Mouse (Mus musculus) central nervous system, embryonic 11.5 days (tissue): ENCODE measurements around the gene Taar9. TPM values are rescaled to one million over a fixed set of nuclear protein-coding genes. Genes with fewer than 3 reads are reported as not detected.

Experiments used
- polyA plus RNA-seq: library from polyadenylated mRNA; depleted of rRNA; stranded (reverse); fragments of >200 nt; gene quantifications from 2 replicates; pipeline ENCODE4 v1.2.3, GENCODE M21; 2012; rRNA removed

Gene Taar9
- not detected in 2 replicates for polyA plus RNA-seq

GRCm38 (mm10) chr10:24109434-24109833 lies at the start of gene Taar9:
Gene Taar9, minus strand, starts transcription at chr10:24109534.

GRCm38 (mm10) chr10:24149135-24149781 lies 39.9 kb upstream of the Taar9 start, which contains the start of gene Stx7:
Gene Stx7, plus strand, starts transcription at chr10:24149302.

GRCm38 (mm10) chr10:24101812-24102211 lies 7.5 kb downstream of the Taar9 start, which contains the start of gene Taar8c:
Gene Taar8c, minus strand, starts transcription at chr10:24101912.

GRCm38 (mm10) chr10:24092194-24092593 lies 17.1 kb downstream of the Taar9 start, which contains the start of gene Taar8b:
Gene Taar8b, minus strand, starts transcription at chr10:24092294.

GRCm38 (mm10) chr10:24076200-24076599 lies 33.1 kb downstream of the Taar9 start, which contains the start of gene Taar8a:
Gene Taar8a, plus strand, starts transcription at chr10:24076500.

Other genes with a start within 250 kb of the Taar9 start
- gene Vnn1, start 214.8 kb downstream of the Taar9 start, polyA plus RNA-seq, result 1.0 and 1.4 TPM in 2 replicates
- not detected in 2 replicates for gene Taar1, start 189.2 kb downstream of the Taar9 start, polyA plus RNA-seq
- not detected in 2 replicates for gene Taar2, start 171.0 kb downstream of the Taar9 start, polyA plus RNA-seq
- not detected in 2 replicates for gene Taar3, start 160.0 kb downstream of the Taar9 start, polyA plus RNA-seq
- not detected in 2 replicates for gene Taar4, start 149.0 kb downstream of the Taar9 start, polyA plus RNA-seq
- gene Taar5, start 138.8 kb downstream of the Taar9 start, polyA plus RNA-seq, result 0.10 TPM in 1 of 2 replicates, not detected in the other
- gene Taar6, start 123.9 kb downstream of the Taar9 start, polyA plus RNA-seq, result not detected in 2 replicates
- gene Taar7a, start 116.1 kb downstream of the Taar9 start, polyA plus RNA-seq, result not detected in 2 replicates
- gene Taar7b, start 109.6 kb downstream of the Taar9 start, polyA plus RNA-seq, result not detected in 2 replicates
- not detected in 2 replicates for gene Taar7d, start 82.3 kb downstream of the Taar9 start, polyA plus RNA-seq
- gene Taar7e, start 71.9 kb downstream of the Taar9 start, polyA plus RNA-seq, result not detected in 2 replicates
- not detected in 2 replicates for gene Taar7f, start 60.0 kb downstream of the Taar9 start, polyA plus RNA-seq
- not detected in 2 replicates for gene Taar8a, start 33.0 kb downstream of the Taar9 start, polyA plus RNA-seq
- gene Taar8b, start 17.2 kb downstream of the Taar9 start, polyA plus RNA-seq, result not detected in 2 replicates
- not detected in 2 replicates for gene Taar8c, start 7.6 kb downstream of the Taar9 start, polyA plus RNA-seq
- 37.9 and 67.8 TPM in 2 replicates for gene Stx7, start 39.8 kb upstream of the Taar9 start, polyA plus RNA-seq
- 8.5 and 19.2 TPM in 2 replicates for gene Moxd1, start 114.0 kb upstream of the Taar9 start, polyA plus RNA-seq